Mouse (Mus musculus): ENCODE data around the gene Cdk2.

GRCm38 (mm10) chr10:128659490-128659889 lies 45.3 kb downstream of the Cdk2 start:
- TF ChIP-seq CHD2 (IDR thresholded peaks at IDR 0.05; ENCODE audit: low read length) (no peak), CTCF (IDR thresholded peaks at IDR 0.05 in 2 of 3, conservative IDR thresholded peaks at IDR 0.05 in 1 of 3; ENCODE audit: control insufficient read depth in 1 of 3, insufficient read depth in 1 of 3, low read depth in 2 of 3, low read length in 3 of 3, poor library complexity in 1 of 3, severe bottlenecking in 1 of 3) (no peak), USF1 (IDR thresholded peaks at IDR 0.05; ENCODE audit: low read depth, low read length) (no peak), MAZ (IDR thresholded peaks at IDR 0.05; ENCODE audit: low read depth, low read length) (no peak), NELFE (IDR thresholded peaks at IDR 0.05; ENCODE audit: low read depth, low read length) (no peak), RAD21 (IDR thresholded peaks at IDR 0.05; ENCODE audit: low read depth, low read length) (no peak), ZC3H11A (IDR thresholded peaks at IDR 0.05; ENCODE audit: low read depth, low read length) (no peak), GABPA (IDR thresholded peaks at IDR 0.05; ENCODE audit: low read depth, low read length) (no peak), POLR2A (IDR thresholded peaks at IDR 0.05; ENCODE audit: control insufficient read depth in 1 of 2, insufficient read depth in 1 of 2, low read depth in 1 of 2, low read length in 2 of 2, poor library complexity in 1 of 2) (no peak), MAX (IDR thresholded peaks at IDR 0.05; ENCODE audit: low read length) (no peak), KAT2A (conservative IDR thresholded peaks at IDR 0.05; ENCODE audit: low read depth, low read length) (no peak)
